Mouse (Mus musculus): ENCODE data around the gene Tmem176b. TPM values are rescaled to one million over a fixed set of nuclear protein-coding genes. Genes with fewer than 3 reads are reported as not detected.

The Tmem176b gene
- polyA plus RNA-seq, 1 experiment from 2014 or later, result 93.2 TPM

Other genes starting within 250 kb of the Tmem176b start
- 44.6 and 47.2 TPM in 2 replicates for gene Repin1, start 247.6 kb downstream of the Tmem176b start, polyA plus RNA-seq (2015; fragmentation: Nextera tagmentation; extraction: Ambion mirVana)
- 1.0 TPM in 1 of 2 replicates, not detected in the other for gene Gm44965, start 247.6 kb downstream of the Tmem176b start, polyA plus RNA-seq (2015; fragmentation: Nextera tagmentation; extraction: Ambion mirVana)
- 14.6 and 17.8 TPM in 2 replicates for gene Zfp775, start 239.4 kb downstream of the Tmem176b start, polyA plus RNA-seq (2015; fragmentation: Nextera tagmentation; extraction: Ambion mirVana)
- 6.5 and 7.6 TPM in 2 replicates for gene AI854703, start 214.7 kb downstream of the Tmem176b start, polyA plus RNA-seq (2015; fragmentation: Nextera tagmentation; extraction: Ambion mirVana)
- 0.46 and 0.53 TPM in 2 replicates for gene Gimap8, start 194.3 kb downstream of the Tmem176b start, polyA plus RNA-seq (2015; fragmentation: Nextera tagmentation; extraction: Ambion mirVana)
- gene Gimap9, start 165.4 kb downstream of the Tmem176b start, polyA plus RNA-seq (2015; fragmentation: Nextera tagmentation; extraction: Ambion mirVana), result 1.0 and 2.2 TPM in 2 replicates
- 1.2 and 2.1 TPM in 2 replicates for gene Gimap4, start 156.9 kb downstream of the Tmem176b start, polyA plus RNA-seq (2015; fragmentation: Nextera tagmentation; extraction: Ambion mirVana)
- 5.4 and 7.0 TPM in 2 replicates for gene Gimap6, start 133.3 kb downstream of the Tmem176b start, polyA plus RNA-seq (2015; fragmentation: Nextera tagmentation; extraction: Ambion mirVana)
- not detected in 2 replicates for gene Gm28053, start 122.9 kb downstream of the Tmem176b start, polyA plus RNA-seq (2015; fragmentation: Nextera tagmentation; extraction: Ambion mirVana)
- not detected in 2 replicates for gene Gimap7, start 122.9 kb downstream of the Tmem176b start, polyA plus RNA-seq (2015; fragmentation: Nextera tagmentation; extraction: Ambion mirVana)
- 3.0 and 5.2 TPM in 2 replicates for gene Gimap1, start 102.4 kb downstream of the Tmem176b start, polyA plus RNA-seq (2015; fragmentation: Nextera tagmentation; extraction: Ambion mirVana)
- 0.94 and 0.98 TPM in 2 replicates for gene Gimap5, start 95.3 kb downstream of the Tmem176b start, polyA plus RNA-seq (2015; fragmentation: Nextera tagmentation; extraction: Ambion mirVana)
- not detected in 2 replicates for gene Gimap3, start 70.6 kb downstream of the Tmem176b start, polyA plus RNA-seq (2015; fragmentation: Nextera tagmentation; extraction: Ambion mirVana)
- 16.4 and 19.4 TPM in 2 replicates for gene Tmem176a, start 577 bp downstream of the Tmem176b start, polyA plus RNA-seq (2015; fragmentation: Nextera tagmentation; extraction: Ambion mirVana)
- 0.09 TPM in 1 of 2 replicates, not detected in the other for gene Aoc1, start 31.4 kb upstream of the Tmem176b start, polyA plus RNA-seq (2015; fragmentation: Nextera tagmentation; extraction: Ambion mirVana)
- not detected in 2 replicates for gene 1600015I10Rik, start 88.4 kb upstream of the Tmem176b start, polyA plus RNA-seq (2015; fragmentation: Nextera tagmentation; extraction: Ambion mirVana)
- gene Doxl2, start 133.5 kb upstream of the Tmem176b start, polyA plus RNA-seq (2015; fragmentation: Nextera tagmentation; extraction: Ambion mirVana), result not detected in 2 replicates
- gene Svs1, start 145.4 kb upstream of the Tmem176b start, polyA plus RNA-seq (2015; fragmentation: Nextera tagmentation; extraction: Ambion mirVana), result not detected in 2 replicates
- 0.05 and 0.11 TPM in 2 replicates for gene Gpnmb, start 195.1 kb upstream of the Tmem176b start, polyA plus RNA-seq (2015; fragmentation: Nextera tagmentation; extraction: Ambion mirVana)
- 65.2 and 70.3 TPM in 2 replicates for gene Malsu1, start 232.3 kb upstream of the Tmem176b start, polyA plus RNA-seq (2015; fragmentation: Nextera tagmentation; extraction: Ambion mirVana)

Data from midbrain, embryonic 13.5 days (tissue).